Comparison of ENCODE assay signal across 7 mouse cellular contexts in the genomic region with DNA sequence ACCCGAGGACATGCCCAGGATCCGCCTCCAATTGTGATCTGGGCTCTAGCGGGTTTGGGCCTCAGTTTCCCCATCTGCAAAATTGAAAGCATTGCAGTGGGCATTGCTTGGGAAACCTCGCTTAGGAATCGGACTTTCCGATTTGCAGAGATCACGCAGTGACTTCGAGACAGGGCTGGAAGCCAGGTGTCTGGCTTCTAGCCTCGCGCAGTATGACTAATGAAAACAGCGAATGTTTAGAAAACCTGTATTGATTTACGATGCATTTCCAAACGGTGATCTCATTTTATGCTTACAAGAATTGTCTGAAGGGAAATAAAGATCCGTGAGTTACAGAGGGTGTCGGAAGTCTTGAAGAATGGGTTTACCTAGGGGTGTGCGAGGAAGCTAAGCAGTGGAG. TPM values are rescaled to one million over a fixed set of nuclear protein-coding genes. Genes with fewer than 3 reads are reported as not detected.
DNase-seq lines count a peak whose midpoint lies in the region; ATAC-seq and TF ChIP-seq lines count a peak whose summit lies in the region.

No protein-coding gene starts in this region.

- no peak for DNase-seq in lung, adult 2 months
- no peak for DNase-seq in lung, postnatal 36 days
- peak; percentile 35 for DNase-seq in forebrain, postnatal 0 days
- DNase-seq in mesoderm, embryonic 11.5 days (ENCODE audit: low read depth, low spot score), result peak; percentile 36
- DNase-seq in yolk sac, embryonic 10.5 days (ENCODE audit: low spot score), result no peak
- DNase-seq in spleen, postnatal 10 days (ENCODE audit: low spot score in 2 of 2), result no peak

- WGBS in lung, adult 2 months, result under 1% methylated on average over 16 of the region's 16 CpGs
- under 1% methylated on average over 16 of the region's 16 CpGs for WGBS in bone marrow, adult 2 months
- WGBS in forebrain, postnatal 0 days, result 1% methylated on average over 16 of the region's 16 CpGs

- H3K9me3 ChIP-seq in forebrain, postnatal 0 days (ENCODE audit: low read length), result no peaks in the 10 kb centered on the region

- H3K4me2 ChIP-seq in forebrain, postnatal 0 days (ENCODE audit: low read depth), result peak overlapping the region; percentile 79

- H3K4me3 ChIP-seq in lung, adult 2 months (replicated peaks; ENCODE audit: extremely low read depth, low read depth, low read length), result peak overlapping the region; percentile 81
- peak overlapping the region; percentile 80 for H3K4me3 ChIP-seq in bone marrow, adult 2 months (replicated peaks; ENCODE audit: control insufficient read depth, low read depth, low read length)
- H3K4me3 ChIP-seq in forebrain, postnatal 0 days (ENCODE audit: low read depth, low read length), result peak overlapping the region; percentile 86

- no peak for ATAC-seq in forebrain, postnatal 0 days

- no peaks in the 10 kb centered on the region for H3K27me3 ChIP-seq in forebrain, postnatal 0 days (ENCODE audit: insufficient read depth, low read length)

- peak overlapping the region; percentile 91 for H3K9ac ChIP-seq in forebrain, postnatal 0 days

- no peak for TF ChIP-seq POLR2A in lung, adult 2 months (IDR thresholded peaks at IDR 0.05; ENCODE audit: borderline replicate concordance, extremely low read depth, low read depth, low read length)
- no peak for TF ChIP-seq POLR2A in bone marrow, adult 2 months (IDR thresholded peaks at IDR 0.05; ENCODE audit: borderline replicate concordance, control insufficient read depth, low read depth, low read length)

- TF ChIP-seq CTCF in lung, adult 2 months (IDR thresholded peaks at IDR 0.05; ENCODE audit: insufficient read depth, low read length), result no peak
- no peak for TF ChIP-seq CTCF in bone marrow, adult 2 months (IDR thresholded peaks at IDR 0.05; ENCODE audit: control insufficient read depth, insufficient read depth, low read length)
- TF ChIP-seq CTCF in forebrain, postnatal 0 days (IDR thresholded peaks at IDR 0.05; ENCODE audit: low read depth), result no peak

- H3K36me3 ChIP-seq in forebrain, postnatal 0 days (ENCODE audit: insufficient read depth), result peaks cover 34% of the 10 kb centered on the region

- H3K27ac ChIP-seq in bone marrow, adult 2 months (ENCODE audit: control insufficient read depth, insufficient read depth, low read depth, low read length, poor library complexity), result peak overlapping the region; percentile 87
- H3K27ac ChIP-seq in forebrain, postnatal 0 days (ENCODE audit: low read depth, low read length), result peak overlapping the region; percentile 94

- peaks cover 7% of the 10 kb centered on the region; the same call in 1 of the 2 replicates for H3K4me1 ChIP-seq in lung, adult 2 months (ENCODE audit: control insufficient read depth, insufficient read depth, low read length)
- no peaks in the 10 kb centered on the region for H3K4me1 ChIP-seq in bone marrow, adult 2 months (ENCODE audit: control insufficient read depth, insufficient read depth, low read length)
- H3K4me1 ChIP-seq in forebrain, postnatal 0 days (ENCODE audit: insufficient read depth), result peaks cover 12% of the 10 kb centered on the region

RNA-seq across cellular contexts. Expression of a gene that starts 0.7 kb away (rescaled TPM):
- polyA plus RNA-seq in lung, adult 2 months (2012; rRNA removed), result 159 and 186 TPM in 2 replicates
- polyA plus RNA-seq in bone marrow, adult 2 months (2011; ENCODE audit: insufficient read depth, insufficient read length, low replicate concordance, missing spikeins), result 24.2 and 58.3 TPM in 2 replicates
- total RNA-seq in forebrain, postnatal 0 days (2014; rRNA removed), result 243 and 271 TPM in 2 replicates
- polyA plus RNA-seq in forebrain, postnatal 0 days (2015; fragmentation: Nextera tagmentation; extraction: Ambion mirVana), result 35.6 and 36.9 TPM in 2 replicates

RNA-seq across cellular contexts. Expression of a gene that starts 13.9 kb away (rescaled TPM):
- polyA plus RNA-seq in lung, adult 2 months (2012; rRNA removed), result 206 and 278 TPM in 2 replicates
- 5.1 and 11.5 TPM in 2 replicates for polyA plus RNA-seq in bone marrow, adult 2 months (2011; ENCODE audit: insufficient read depth, insufficient read length, low replicate concordance, missing spikeins)
- total RNA-seq in forebrain, postnatal 0 days (2014; rRNA removed), result 22.2 and 25.5 TPM in 2 replicates
- 33.7 and 38.8 TPM in 2 replicates for polyA plus RNA-seq in forebrain, postnatal 0 days (2015; fragmentation: Nextera tagmentation; extraction: Ambion mirVana)

RNA-seq across cellular contexts. Expression of a gene that starts 24.7 kb away (rescaled TPM):
- polyA plus RNA-seq in lung, adult 2 months (2012; rRNA removed), result 0.21 and 0.33 TPM in 2 replicates
- not detected in 2 replicates for polyA plus RNA-seq in bone marrow, adult 2 months (2011; ENCODE audit: insufficient read depth, insufficient read length, low replicate concordance, missing spikeins)
- 0.10 and 0.23 TPM in 2 replicates for total RNA-seq in forebrain, postnatal 0 days (2014; rRNA removed)
- polyA plus RNA-seq in forebrain, postnatal 0 days (2015; fragmentation: Nextera tagmentation; extraction: Ambion mirVana), result 0.59 and 0.68 TPM in 2 replicates

RNA-seq across cellular contexts. Expression of a gene that starts 26.0 kb away (rescaled TPM):
- 22.4 and 23.5 TPM in 2 replicates for polyA plus RNA-seq in lung, adult 2 months (2012; rRNA removed)
- 1.4 TPM in 1 of 2 replicates, not detected in the other for polyA plus RNA-seq in bone marrow, adult 2 months (2011; ENCODE audit: insufficient read depth, insufficient read length, low replicate concordance, missing spikeins)
- total RNA-seq in forebrain, postnatal 0 days (2014; rRNA removed), result 323 and 362 TPM in 2 replicates
- polyA plus RNA-seq in forebrain, postnatal 0 days (2015; fragmentation: Nextera tagmentation; extraction: Ambion mirVana), result 180 and 184 TPM in 2 replicates

RNA-seq across cellular contexts. Expression of a gene that starts 41.3 kb away (rescaled TPM):
- 4.8 and 6.6 TPM in 2 replicates for polyA plus RNA-seq in lung, adult 2 months (2012; rRNA removed)
- polyA plus RNA-seq in bone marrow, adult 2 months (2011; ENCODE audit: insufficient read depth, insufficient read length, low replicate concordance, missing spikeins), result not detected in 2 replicates
- total RNA-seq in forebrain, postnatal 0 days (2014; rRNA removed), result 0.57 and 0.77 TPM in 2 replicates
- polyA plus RNA-seq in forebrain, postnatal 0 days (2015; fragmentation: Nextera tagmentation; extraction: Ambion mirVana), result 0.05 and 0.10 TPM in 2 replicates

Comparison
In these comparisons a context has a peak if more than half of its experiments do, and no peak if none do; other contexts are left out.
1. DNase-seq: peak in forebrain, postnatal 0 days (single experiment) and mesoderm, embryonic 11.5 days (single experiment); none in lung, adult 2 months (single experiment), lung, postnatal 36 days (single experiment), yolk sac, embryonic 10.5 days (single experiment) and spleen, postnatal 10 days (0 of 2).
2. Peak in every context shown above with its lines, with median percentiles within 50 percentile points of each other: H3K4me3 ChIP-seq.